Mouse (Mus musculus): ENCODE data around the gene Csnk1g2. TPM values are rescaled to one million over a fixed set of nuclear protein-coding genes. Genes with fewer than 3 reads are reported as not detected.
A peak's percentile ranks its signal among the peaks of the same experiment; 100 is the strongest.

The Csnk1g2 gene
- polyA plus RNA-seq, 1 experiment from 2014 or later, result 124 TPM

- H3K9me3 ChIP-seq (ENCODE audit: low read depth, low read length), result no peaks in the 10 kb centered on the region
- no peak overlapping the region for H3K4me3 ChIP-seq (ENCODE audit: low read depth, low read length)
- no peaks in the 10 kb centered on the region for H3K27me3 ChIP-seq (ENCODE audit: insufficient read depth, low read length)
- no peak overlapping the region for H3K9ac ChIP-seq
- no peak for TF ChIP-seq CTCF (IDR thresholded peaks at IDR 0.05; ENCODE audit: low read depth)
- no peak overlapping the region for H3K4me2 ChIP-seq
- no peak for DNase-seq
- H3K4me1 ChIP-seq (ENCODE audit: insufficient read depth), result peaks cover 7% of the 10 kb centered on the region; the same call in 1 of the 2 replicates
- 97% methylated on average over 1 of the region's 1 CpGs for WGBS
- H3K27ac ChIP-seq (ENCODE audit: low read depth), result no peak overlapping the region
- no peak for ATAC-seq (ENCODE audit: insufficient read depth)
- H3K36me3 ChIP-seq (ENCODE audit: insufficient read depth), result peaks cover 35% of the 10 kb centered on the region
Measured at GRCm38 (mm10) chr10:80683647-80684046, 61.0 kb downstream of the Csnk1g2 start.

GRCm38 (mm10) chr10:80684214-80684613 lies 61.6 kb downstream of the Csnk1g2 start:
- H3K4me1 ChIP-seq (ENCODE audit: insufficient read depth), result 0 out of 2 replicates have a peak, but pooled peaks cover 1% of the 10 kb centered on the region
- WGBS, result 56% methylated on average over 6 of the region's 6 CpGs
- no peak overlapping the region for H3K27ac ChIP-seq (ENCODE audit: low read depth)
- no peak overlapping the region for H3K4me3 ChIP-seq (ENCODE audit: low read depth, low read length)
- peak; percentile 82 for TF ChIP-seq CTCF (IDR thresholded peaks at IDR 0.05; ENCODE audit: low read depth)
- no peaks in the 10 kb centered on the region for H3K9me3 ChIP-seq (ENCODE audit: low read depth, low read length)
- peaks cover 40% of the 10 kb centered on the region for H3K36me3 ChIP-seq (ENCODE audit: insufficient read depth)
- no peak for ATAC-seq (ENCODE audit: insufficient read depth)
- H3K4me2 ChIP-seq, result no peak overlapping the region
- no peaks in the 10 kb centered on the region for H3K27me3 ChIP-seq (ENCODE audit: insufficient read depth, low read length)
- DNase-seq, result peak; percentile 77
- H3K9ac ChIP-seq, result no peak overlapping the region

DNA sequence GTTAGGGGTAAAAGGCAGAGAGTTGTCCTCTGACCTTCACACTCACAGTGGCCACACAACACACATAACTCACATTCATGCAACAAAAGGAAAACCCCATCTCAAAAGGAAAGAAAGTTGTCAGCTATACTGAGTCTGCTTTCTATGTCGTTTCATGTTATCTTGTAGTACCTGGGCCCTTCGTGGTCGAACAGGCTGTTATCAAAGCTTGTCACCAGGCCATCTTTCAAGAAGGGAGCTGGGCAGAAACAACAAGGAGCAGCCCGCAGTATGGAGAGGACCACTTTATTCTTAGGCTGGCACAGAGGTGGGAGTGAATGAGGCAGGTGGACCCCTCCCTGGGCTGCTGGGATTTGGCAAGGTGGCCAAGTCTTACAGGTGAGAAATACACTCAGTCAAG lies 62.3 kb downstream of the Csnk1g2 start:
- no peaks in the 10 kb centered on the region for H3K9me3 ChIP-seq (ENCODE audit: low read depth, low read length)
- H3K27me3 ChIP-seq (ENCODE audit: insufficient read depth, low read length), result no peaks in the 10 kb centered on the region
- H3K4me2 ChIP-seq, result no peak overlapping the region
- DNase-seq (no peak), ATAC-seq (ENCODE audit: insufficient read depth) (no peak)
- no peak overlapping the region; the same call in 1 of the 2 replicates for H3K27ac ChIP-seq (ENCODE audit: low read depth)
- no peak for TF ChIP-seq CTCF (IDR thresholded peaks at IDR 0.05; ENCODE audit: low read depth)
- no peak overlapping the region for H3K4me3 ChIP-seq (ENCODE audit: low read depth, low read length)
- H3K36me3 ChIP-seq (ENCODE audit: insufficient read depth), result peaks cover 48% of the 10 kb centered on the region
- no peak overlapping the region for H3K9ac ChIP-seq
- no peaks in the 10 kb centered on the region for H3K4me1 ChIP-seq (ENCODE audit: insufficient read depth)
- WGBS, result 66% methylated on average over 4 of the region's 4 CpGs

DNA sequence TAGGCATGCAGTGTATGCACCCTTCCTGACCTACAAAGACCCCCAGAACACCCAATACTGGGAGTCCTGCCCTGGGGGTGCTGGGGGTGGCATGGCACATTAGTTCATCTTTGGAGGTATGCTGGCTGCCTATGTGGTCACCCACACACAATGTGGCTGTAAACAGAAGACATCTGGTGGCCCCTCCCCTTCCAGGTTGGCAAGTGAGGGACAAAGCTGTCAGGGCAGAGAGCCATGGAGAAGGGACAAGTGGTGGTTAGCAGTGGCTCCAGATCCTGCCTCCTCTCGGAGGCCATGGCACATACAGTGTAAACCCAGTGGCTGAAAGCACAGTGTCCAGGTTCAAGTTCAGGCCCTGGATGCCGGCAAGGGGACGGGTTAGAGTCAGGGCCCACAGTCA lies 64.0 kb downstream of the Csnk1g2 start:
- Histone ChIP-seq H3K36me3 (ENCODE audit: insufficient read depth) (peaks cover 60% of the 10 kb centered on the region), H3K4me2 (no peak overlapping the region), H3K4me1 (ENCODE audit: insufficient read depth) (no peaks in the 10 kb centered on the region), H3K27ac (ENCODE audit: low read depth) (no peak overlapping the region), H3K9me3 (ENCODE audit: low read depth, low read length) (no peaks in the 10 kb centered on the region), H3K9ac (no peak overlapping the region), H3K4me3 (ENCODE audit: low read depth, low read length) (no peak overlapping the region), H3K27me3 (ENCODE audit: insufficient read depth, low read length) (no peaks in the 10 kb centered on the region)
- ATAC-seq (ENCODE audit: insufficient read depth) (no peak), DNase-seq (no peak)
- TF ChIP-seq CTCF (IDR thresholded peaks at IDR 0.05; ENCODE audit: low read depth), result no peak
- WGBS, result 82% methylated on average over 3 of the region's 3 CpGs

DNA sequence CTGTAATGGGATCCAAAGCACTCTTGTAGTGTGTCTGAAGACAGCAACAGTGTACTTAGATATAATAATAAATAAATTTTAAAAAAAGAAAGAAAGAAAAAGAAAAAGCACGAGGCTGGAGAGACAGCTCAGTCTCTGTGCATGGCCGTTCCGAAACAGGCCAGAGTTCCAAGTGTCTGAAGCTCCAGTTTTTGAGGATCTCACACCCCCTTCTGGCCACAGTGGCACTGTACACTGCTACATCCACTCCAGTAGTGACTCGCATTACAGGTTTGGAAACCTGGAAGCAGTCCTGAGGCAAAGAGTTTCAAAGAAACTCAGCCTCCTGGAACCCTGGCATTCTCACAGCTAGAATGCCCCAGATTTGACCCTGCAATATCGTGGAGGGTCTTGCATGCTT lies 65.2 kb downstream of the Csnk1g2 start:
- WGBS, result 35% methylated on average over 5 of the region's 5 CpGs

More for the DNA sequence above, 65.2 kb downstream of the Csnk1g2 start:
- ATAC-seq (ENCODE audit: insufficient read depth) (peak; percentile 79; the same call in 1 of the 2 replicates), DNase-seq (peak; percentile 89)
- TF ChIP-seq CTCF (IDR thresholded peaks at IDR 0.05; ENCODE audit: low read depth), result peak; percentile 83
- Histone ChIP-seq H3K4me3 (ENCODE audit: low read depth, low read length) (no peak overlapping the region), H3K27me3 (ENCODE audit: insufficient read depth, low read length) (no peaks in the 10 kb centered on the region), H3K27ac (ENCODE audit: low read depth) (no peak overlapping the region), H3K9me3 (ENCODE audit: low read depth, low read length) (no peaks in the 10 kb centered on the region), H3K4me1 (ENCODE audit: insufficient read depth) (no peaks in the 10 kb centered on the region), H3K36me3 (ENCODE audit: insufficient read depth) (peaks cover 60% of the 10 kb centered on the region), H3K4me2 (no peak overlapping the region), H3K9ac (no peak overlapping the region)

Small RNA genes within 50 kb of the gene (microRNA-seq; reads per million reads assigned to microRNA genes)
- 0.95 reads per million for gene Mir6912 (ENCODE audit: borderline number of aligned reads)

Other genes starting within 250 kb of the Csnk1g2 start
- 7.4 and 8.6 TPM in 2 replicates for gene Mex3d, start 235.2 kb upstream of the Csnk1g2 start, polyA plus RNA-seq (2014; fragmentation: Nextera tagmentation; extraction: Ambion mirVana)
- gene Mbd3, start 223.3 kb upstream of the Csnk1g2 start, polyA plus RNA-seq (2014; fragmentation: Nextera tagmentation; extraction: Ambion mirVana), result 224 and 268 TPM in 2 replicates
- gene Uqcr11, start 216.0 kb upstream of the Csnk1g2 start, polyA plus RNA-seq (2014; fragmentation: Nextera tagmentation; extraction: Ambion mirVana), result 663 and 669 TPM in 2 replicates
- gene Tcf3, start 189.2 kb upstream of the Csnk1g2 start, polyA plus RNA-seq (2014; fragmentation: Nextera tagmentation; extraction: Ambion mirVana), result 148 and 175 TPM in 2 replicates
- not detected in 2 replicates for gene Onecut3, start 128.0 kb upstream of the Csnk1g2 start, polyA plus RNA-seq (2014; fragmentation: Nextera tagmentation; extraction: Ambion mirVana)
- 0.09 and 0.14 TPM in 2 replicates for gene Atp8b3, start 83.7 kb upstream of the Csnk1g2 start, polyA plus RNA-seq (2014; fragmentation: Nextera tagmentation; extraction: Ambion mirVana)
- 27.8 and 34.5 TPM in 2 replicates for gene Rexo1, start 61.3 kb upstream of the Csnk1g2 start, polyA plus RNA-seq (2014; fragmentation: Nextera tagmentation; extraction: Ambion mirVana)
- gene Klf16, start 45.5 kb upstream of the Csnk1g2 start, polyA plus RNA-seq (2014; fragmentation: Nextera tagmentation; extraction: Ambion mirVana), result 9.5 and 11.8 TPM in 2 replicates
- 151 and 153 TPM in 2 replicates for gene Abhd17a, start 32.5 kb upstream of the Csnk1g2 start, polyA plus RNA-seq (2014; fragmentation: Nextera tagmentation; extraction: Ambion mirVana)
- 90.5 and 92.8 TPM in 2 replicates for gene Scamp4, start 20.0 kb upstream of the Csnk1g2 start, polyA plus RNA-seq (2014; fragmentation: Nextera tagmentation; extraction: Ambion mirVana)
- gene Adat3, start 20.0 kb upstream of the Csnk1g2 start, polyA plus RNA-seq (2014; fragmentation: Nextera tagmentation; extraction: Ambion mirVana), result 8.7 and 10.1 TPM in 2 replicates
- gene Gm49322, start 16.8 kb upstream of the Csnk1g2 start, polyA plus RNA-seq (2014; fragmentation: Nextera tagmentation; extraction: Ambion mirVana), result 2.4 and 3.1 TPM in 2 replicates
- 82.5 and 101 TPM in 2 replicates for gene Btbd2, start 34.2 kb downstream of the Csnk1g2 start, polyA plus RNA-seq (2014; fragmentation: Nextera tagmentation; extraction: Ambion mirVana)
- 102 and 110 TPM in 2 replicates for gene Mknk2, start 55.3 kb downstream of the Csnk1g2 start, polyA plus RNA-seq (2014; fragmentation: Nextera tagmentation; extraction: Ambion mirVana)
- 35.1 and 40.3 TPM in 2 replicates for gene Mob3a, start 79.1 kb downstream of the Csnk1g2 start, polyA plus RNA-seq (2014; fragmentation: Nextera tagmentation; extraction: Ambion mirVana)
- gene Izumo4, start 79.3 kb downstream of the Csnk1g2 start, polyA plus RNA-seq (2014; fragmentation: Nextera tagmentation; extraction: Ambion mirVana), result 6.7 and 7.3 TPM in 2 replicates
- gene Ap3d1, start 119.4 kb downstream of the Csnk1g2 start, polyA plus RNA-seq (2014; fragmentation: Nextera tagmentation; extraction: Ambion mirVana), result 62.0 and 69.6 TPM in 2 replicates
- gene Dot1l, start 132.4 kb downstream of the Csnk1g2 start, polyA plus RNA-seq (2014; fragmentation: Nextera tagmentation; extraction: Ambion mirVana), result 26.9 and 29.1 TPM in 2 replicates
- gene Sf3a2, start 175.4 kb downstream of the Csnk1g2 start, polyA plus RNA-seq (2014; fragmentation: Nextera tagmentation; extraction: Ambion mirVana), result 97.2 and 98.4 TPM in 2 replicates
- gene Plekhj1, start 175.8 kb downstream of the Csnk1g2 start, polyA plus RNA-seq (2014; fragmentation: Nextera tagmentation; extraction: Ambion mirVana), result 113 and 121 TPM in 2 replicates
- gene Amh, start 182.4 kb downstream of the Csnk1g2 start, polyA plus RNA-seq (2014; fragmentation: Nextera tagmentation; extraction: Ambion mirVana), result 0.11 and 0.14 TPM in 2 replicates
- 0.93 and 0.97 TPM in 2 replicates for gene Jsrp1, start 190.7 kb downstream of the Csnk1g2 start, polyA plus RNA-seq (2014; fragmentation: Nextera tagmentation; extraction: Ambion mirVana)
- gene Oaz1, start 203.8 kb downstream of the Csnk1g2 start, polyA plus RNA-seq (2014; fragmentation: Nextera tagmentation; extraction: Ambion mirVana), result 1,866 and 1,984 TPM in 2 replicates
- 0.05 and 0.17 TPM in 2 replicates for gene Lingo3, start 221.2 kb downstream of the Csnk1g2 start, polyA plus RNA-seq (2014; fragmentation: Nextera tagmentation; extraction: Ambion mirVana)
- gene Lsm7, start 232.4 kb downstream of the Csnk1g2 start, polyA plus RNA-seq (2014; fragmentation: Nextera tagmentation; extraction: Ambion mirVana), result 334 and 337 TPM in 2 replicates
- 32.3 and 38.7 TPM in 2 replicates for gene Sppl2b, start 232.4 kb downstream of the Csnk1g2 start, polyA plus RNA-seq (2014; fragmentation: Nextera tagmentation; extraction: Ambion mirVana)
- gene Tmprss9, start 249.0 kb downstream of the Csnk1g2 start, polyA plus RNA-seq (2014; fragmentation: Nextera tagmentation; extraction: Ambion mirVana), result 0.05 TPM in 1 of 2 replicates, not detected in the other

Data from lung, embryonic 14.5 days (tissue).